Mouse (Mus musculus): Measurements from ENCODE around the gene Sbk3.
"Not testable (repeated sequence)": the region's sequence is repeated elsewhere in the genome, so short reads cannot be mapped to it uniquely, and the experiment has no call there.

Gene Sbk3

GRCm38 (mm10) chr7:4971068-4971467 lies at the start of gene Sbk3:
TSS of gene Sbk3 (minus strand) at chr7:4971168.
- no peak for DNase-seq (ENCODE audit: low read depth, low spot score)

- no peak for DNase-seq (ENCODE audit: low read depth, low spot score)
These were observed 49.7 kb upstream of the Sbk3 start for GRCm38 (mm10) chr7:5020685-5021084.

- DNase-seq (ENCODE audit: low read depth, low spot score): peak; percentile 98
These were observed 49.2 kb upstream of the Sbk3 start, which contains the start of the genes Zfp865 and Ccdc106 for GRCm38 (mm10) chr7:5020000-5020681. TSS of gene Zfp865 (plus strand) at chr7:5020376. TSS of gene Ccdc106 (plus strand) at chr7:5020553.

- DNase-seq (ENCODE audit: low read depth, low spot score): not testable (repeated sequence)
These were observed 48.6 kb upstream of the Sbk3 start for GRCm38 (mm10) chr7:5019576-5019975.

GRCm38 (mm10) chr7:5017931-5018330 lies 47.0 kb upstream of the Sbk3 start:
- DNase-seq (ENCODE audit: low read depth, low spot score): no peak

- no peak for DNase-seq (ENCODE audit: low read depth, low spot score)
These were observed 46.4 kb upstream of the Sbk3 start for GRCm38 (mm10) chr7:5017352-5017751.

- DNase-seq (ENCODE audit: low read depth, low spot score): no peak
These were observed 46.0 kb upstream of the Sbk3 start for GRCm38 (mm10) chr7:5016920-5017319.

GRCm38 (mm10) chr7:5016057-5016456 lies 45.1 kb upstream of the Sbk3 start:
- no peak for DNase-seq (ENCODE audit: low read depth, low spot score)

GRCm38 (mm10) chr7:5015118-5016001 lies 44.4 kb upstream of the Sbk3 start, which contains the start of gene Gm44973:
TSS of gene Gm44973 (plus strand) at chr7:5015496.
- peak; percentile 91 for DNase-seq (ENCODE audit: low read depth, low spot score)

- DNase-seq (ENCODE audit: low read depth, low spot score): peak; percentile 98
These were observed 43.5 kb upstream of the Sbk3 start, which contains the start of the genes Zfp524 and Fiz1 for GRCm38 (mm10) chr7:5014251-5015117. TSS of gene Zfp524 (plus strand) at chr7:5014415. TSS of gene Fiz1 (minus strand) at chr7:5014697.

- DNase-seq (ENCODE audit: low read depth, low spot score): no peak
These were observed 41.9 kb upstream of the Sbk3 start for GRCm38 (mm10) chr7:5012681-5013513.

- no peak for DNase-seq (ENCODE audit: low read depth, low spot score)
These were observed 37.3 kb upstream of the Sbk3 start for GRCm38 (mm10) chr7:5008229-5008628.

GRCm38 (mm10) chr7:5002876-5003275 lies 31.9 kb upstream of the Sbk3 start:
- not testable (repeated sequence) for DNase-seq (ENCODE audit: low read depth, low spot score)

GRCm38 (mm10) chr7:4999876-5000275 lies 28.9 kb upstream of the Sbk3 start:
- DNase-seq (ENCODE audit: low read depth, low spot score): no peak

- DNase-seq (ENCODE audit: low read depth, low spot score): no peak
These were observed 26.0 kb upstream of the Sbk3 start for GRCm38 (mm10) chr7:4996934-4997333.

- DNase-seq (ENCODE audit: low read depth, low spot score): peak; percentile 90
These were observed 25.3 kb upstream of the Sbk3 start, which contains the start of gene Zfp579 for GRCm38 (mm10) chr7:4996003-4996895. TSS of gene Zfp579 (minus strand) at chr7:4996158.

- no peak for DNase-seq (ENCODE audit: low read depth, low spot score)
These were observed 24.5 kb upstream of the Sbk3 start for GRCm38 (mm10) chr7:4995268-4996002.

- DNase-seq (ENCODE audit: low read depth, low spot score): no peak
These were observed 23.2 kb upstream of the Sbk3 start for GRCm38 (mm10) chr7:4993999-4994788.
